Mouse (Mus musculus) E14TG2a.4 (cell line): Measurements from ENCODE around the gene Lce3c.

ENCODE experiments used
- H3K27me3 ChIP-seq: 2 replicates; pipeline ENCODE4 v1.6.1; 2014; ENCODE audit warnings: low read length, control low read depth; ENCODE audit not compliant: insufficient read depth
- H3K36me3 ChIP-seq: 2 replicates; pipeline ENCODE4 v1.6.1; 2014; ENCODE audit warnings: low read length, control low read depth; ENCODE audit not compliant: insufficient read depth
- H3K4me1 ChIP-seq: replicated peaks from 2 replicates; pipeline ENCODE4 v1.6.1; 2014; ENCODE audit warnings: low read depth, low read length, control low read depth
- H3K4me3 ChIP-seq: replicated peaks from 2 replicates; pipeline ENCODE4 v1.5.1; 2014; ENCODE audit warnings: mild to moderate bottlenecking, low read length
- H3K9me3 ChIP-seq: 2 replicates; pipeline ENCODE4 v1.6.1; 2014; ENCODE audit warnings: low read length, control low read depth
- CTCF ChIP-seq: conservative IDR thresholded peaks from 2 replicates; pipeline ENCODE4 v1.5.1; 2014; ENCODE audit warnings: low read length
- NANOG ChIP-seq: IDR thresholded peaks from 2 replicates; pipeline ENCODE4 v1.6.1; 2014; ENCODE audit warnings: borderline replicate concordance, low read length, mixed read lengths
- POU5F1 ChIP-seq: IDR thresholded peaks from 2 replicates; pipeline ENCODE4 v1.6.1; 2014; ENCODE audit warnings: low read length, borderline replicate concordance

Lce3c gene

GRCm38 (mm10) chr3:92966761-92967160 is 22.5 kb downstream of the Lce3c start, which contains the start of gene Lce3e:
Gene Lce3e, plus strand, starts transcription at chr3:92967061.
- TF ChIP-seq POU5F1 (no peak), CTCF (no peak), NANOG (no peak)
- H3K36me3 ChIP-seq, result no peaks in the 10 kb centered on the region
- no peaks in the 10 kb centered on the region for H3K27me3 ChIP-seq
- peaks cover 10% of the 10 kb centered on the region; the same call in 1 of the 2 replicates for H3K9me3 ChIP-seq
- H3K4me1 ChIP-seq, result no peaks in the 10 kb centered on the region
- no peak within 1 kb of the TSS for H3K4me3 ChIP-seq

- H3K9me3 ChIP-seq, result no peaks in the 10 kb centered on the region
- no peaks in the 10 kb centered on the region for H3K36me3 ChIP-seq
- H3K4me1 ChIP-seq, result no peaks in the 10 kb centered on the region
- no peaks in the 10 kb centered on the region for H3K27me3 ChIP-seq
- no peak overlapping the region for H3K4me3 ChIP-seq
- TF ChIP-seq NANOG (no peak), CTCF (no peak), POU5F1 (no peak)
Observed at GRCm38 (mm10) chr3:92978484-92978883, 34.2 kb downstream of the Lce3c start.

- TF ChIP-seq POU5F1, result no peak
- TF ChIP-seq CTCF, result no peak
- no peak for TF ChIP-seq NANOG
- H3K27me3 ChIP-seq, result peaks cover 5% of the 10 kb centered on the region; the same call in 1 of the 2 replicates
- no peaks in the 10 kb centered on the region for H3K9me3 ChIP-seq
- no peaks in the 10 kb centered on the region for H3K4me1 ChIP-seq
- no peak within 1 kb of the TSS for H3K4me3 ChIP-seq
- no peaks in the 10 kb centered on the region for H3K36me3 ChIP-seq
Observed at GRCm38 (mm10) chr3:92991926-92992325, 47.6 kb downstream of the Lce3c start, which contains the start of gene Lce3f. Gene Lce3f, plus strand, starts transcription at chr3:92992226.
